Comparison of ENCODE assay signal across 10 mouse cellular contexts in the genomic region with DNA sequence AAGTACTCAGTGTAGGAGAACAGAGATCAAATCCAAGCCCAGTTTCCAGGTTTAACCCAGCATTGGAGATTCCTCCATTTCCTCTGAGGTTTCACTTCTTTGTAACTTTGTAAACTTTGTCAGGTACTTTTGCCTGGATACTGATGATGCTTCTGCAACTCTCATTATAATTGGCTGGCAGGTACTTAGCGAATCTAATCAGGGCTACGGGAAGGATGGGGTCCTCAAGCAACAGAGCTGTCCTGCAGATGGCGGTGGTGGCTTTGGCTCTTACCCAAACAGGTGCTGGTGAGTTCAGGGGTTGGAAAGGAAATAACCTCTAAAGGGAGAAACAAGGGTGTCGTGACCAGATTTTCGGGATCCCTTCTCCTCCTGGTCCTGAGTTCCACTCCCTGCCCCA. TPM values are rescaled to one million over a fixed set of nuclear protein-coding genes. Genes with fewer than 3 reads are reported as not detected.
DNase-seq lines count a peak whose midpoint lies in the region; ATAC-seq and TF ChIP-seq lines count a peak whose summit lies in the region.
"Had no signal": no experiment of that assay in that cellular context is flagged by ENCODE, and none has a peak within 500 bp of the region (broad histone marks: within the 10 kb centered on the region; RNA-seq: fewer than 3 reads in every experiment).

No protein-coding gene starts in this region.

- H3K36me3 ChIP-seq in liver, adult 2 months (ENCODE audit: control insufficient read depth, insufficient read depth, low read length) = no peaks in the 10 kb centered on the region
- no peaks in the 10 kb centered on the region for H3K36me3 ChIP-seq in liver, embryonic 12.5 days
- H3K36me3 ChIP-seq in small intestine, adult 2 months (ENCODE audit: control insufficient read depth, insufficient read depth, low read length) = no peaks in the 10 kb centered on the region
- H3K36me3 ChIP-seq: embryonic facial prominence, embryonic 13.5 days had no signal

- TF ChIP-seq CTCF in liver, adult 2 months (IDR thresholded peaks at IDR 0.05; ENCODE audit: low read depth, low read length) = no peak
- TF ChIP-seq CTCF in small intestine, adult 2 months (IDR thresholded peaks at IDR 0.05; ENCODE audit: extremely low read depth, insufficient read length, insufficient replicate concordance, low read depth, low read length) = no peak

- no peak overlapping the region for H3K9ac ChIP-seq in liver, adult 2 months (ENCODE audit: low read depth, low read length)
- H3K9ac ChIP-seq in liver, embryonic 12.5 days = no peak overlapping the region
- H3K9ac ChIP-seq: embryonic facial prominence, embryonic 13.5 days had no signal

- no peak for ATAC-seq in liver, embryonic 12.5 days

- H3K27ac ChIP-seq in liver, adult 2 months (replicated peaks; ENCODE audit: insufficient read depth, low read depth, low read length) = no peak overlapping the region
- H3K27ac ChIP-seq in liver, embryonic 12.5 days = no peak overlapping the region
- no peak overlapping the region for H3K27ac ChIP-seq in small intestine, adult 2 months (ENCODE audit: insufficient read depth, low read depth, low read length)
- H3K27ac ChIP-seq: embryonic facial prominence, embryonic 13.5 days had no signal

- no peaks in the 10 kb centered on the region for H3K4me1 ChIP-seq in liver, adult 2 months (ENCODE audit: control insufficient read depth, insufficient read depth, low read length)
- H3K4me1 ChIP-seq in liver, embryonic 12.5 days = no peaks in the 10 kb centered on the region
- H3K4me1 ChIP-seq in small intestine, adult 2 months (ENCODE audit: control insufficient read depth, insufficient read depth, insufficient read length, low read length) = no peaks in the 10 kb centered on the region
- H3K4me1 ChIP-seq: embryonic facial prominence, embryonic 13.5 days had no signal

- H3K4me3 ChIP-seq in liver, adult 2 months (ENCODE audit: insufficient read depth, low read depth, low read length) = no peak overlapping the region
- no peak overlapping the region for H3K4me3 ChIP-seq in liver, embryonic 12.5 days
- H3K4me3 ChIP-seq in small intestine, adult 2 months (ENCODE audit: low read depth, low read length) = peak overlapping the region; percentile 29
- H3K4me3 ChIP-seq: embryonic facial prominence, embryonic 13.5 days had no signal

- TF ChIP-seq POLR2A in liver, adult 2 months (IDR thresholded peaks at IDR 0.05; ENCODE audit: extremely low read depth, insufficient read depth, low read length) = no peak
- no peak for TF ChIP-seq POLR2A in small intestine, adult 2 months (IDR thresholded peaks at IDR 0.05; ENCODE audit: low read depth, low read length)

- H3K4me2 ChIP-seq in liver, embryonic 12.5 days = no peak overlapping the region
- H3K4me2 ChIP-seq: embryonic facial prominence, embryonic 13.5 days had no signal

- DNase-seq in liver, adult 2 months (ENCODE audit: extremely low read depth, low read depth, low spot score) = peak; percentile 49
- DNase-seq in Muller cell, postnatal 12 days (ENCODE audit: inconsistent ontology term) = peak; percentile 54
- peak; percentile 12 for DNase-seq in embryo, embryonic 11 days
- DNase-seq in kidney, adult 8-10 months = peak; percentile 18 to 31
- DNase-seq in left cerebral cortex, postnatal 25 days (ENCODE audit: low spot score in 2 of 2) = peak; percentile 36 to 60
- DNase-seq in yolk sac, embryonic 10.5 days (ENCODE audit: low spot score) = no peak

- H3K9me3 ChIP-seq in liver, embryonic 12.5 days (replicated peaks) = no peaks in the 10 kb centered on the region
- H3K9me3 ChIP-seq: embryonic facial prominence, embryonic 13.5 days had no signal

- no peaks in the 10 kb centered on the region for H3K27me3 ChIP-seq in liver, adult 2 months (ENCODE audit: control insufficient read depth, insufficient read depth, low read length)
- no peaks in the 10 kb centered on the region for H3K27me3 ChIP-seq in liver, embryonic 12.5 days (replicated peaks)
- no peaks in the 10 kb centered on the region for H3K27me3 ChIP-seq in small intestine, adult 2 months (ENCODE audit: control insufficient read depth, insufficient read depth, low read length)
- H3K27me3 ChIP-seq: embryonic facial prominence, embryonic 13.5 days had no signal

- WGBS in liver, adult 2 months = 39% methylated on average over 5 of the region's 5 CpGs
- 17% methylated on average over 5 of the region's 5 CpGs for WGBS in liver, embryonic 12.5 days (ENCODE audit: insufficient replicate concordance)
- WGBS in small intestine, adult 2 months = 26% methylated on average over 5 of the region's 5 CpGs

- intact Hi-C loops in left cerebral cortex, postnatal 25 days (cut with DNase I) = no loop called here

- H3K79me2 ChIP-seq in liver, adult 2 months (ENCODE audit: control insufficient read depth, insufficient read depth, low read length) = no peaks in the 10 kb centered on the region

RNA-seq across cellular contexts. Expression of a gene that starts 9.6 kb away (rescaled TPM):
- not detected in 2 replicates for total RNA-seq in liver, adult 2 months (2014; rRNA removed)
- not detected in 2 replicates for polyA plus RNA-seq in liver, adult 2 months (2012; rRNA removed)
- polyA plus RNA-seq in liver, embryonic 12.5 days (2016; fragmentation: Nextera tagmentation; extraction: Ambion mirVana) = not detected in 2 replicates
- not detected for total RNA-seq in left cerebral cortex, postnatal 25 days (2021)
- not detected in 2 replicates for polyA plus RNA-seq in small intestine, adult 2 months (2012; rRNA removed)
- polyA plus RNA-seq: embryonic facial prominence, embryonic 13.5 days; lung, embryonic 16.5 days had no signal

RNA-seq across cellular contexts. Expression of a gene that starts 16.8 kb away (rescaled TPM):
- total RNA-seq in liver, adult 2 months (2014; rRNA removed) = not detected in 2 replicates
- not detected in 2 replicates for polyA plus RNA-seq in liver, adult 2 months (2012; rRNA removed)
- not detected in 2 replicates for polyA plus RNA-seq in liver, embryonic 12.5 days (2016; fragmentation: Nextera tagmentation; extraction: Ambion mirVana)
- total RNA-seq in left cerebral cortex, postnatal 25 days (2021) = not detected
- not detected in 2 replicates for polyA plus RNA-seq in small intestine, adult 2 months (2012; rRNA removed)
- polyA plus RNA-seq: embryonic facial prominence, embryonic 13.5 days; lung, embryonic 16.5 days had no signal

RNA-seq across cellular contexts. Expression of a gene that starts 23.3 kb away (rescaled TPM):
- total RNA-seq in liver, adult 2 months (2014; rRNA removed) = 4.4 and 4.5 TPM in 2 replicates
- polyA plus RNA-seq in liver, adult 2 months (2012; rRNA removed) = 1.7 and 3.3 TPM in 2 replicates
- 1.1 and 1.5 TPM in 2 replicates for polyA plus RNA-seq in liver, embryonic 12.5 days (2016; fragmentation: Nextera tagmentation; extraction: Ambion mirVana)
- total RNA-seq in left cerebral cortex, postnatal 25 days (2021) = 1 to 10 TPM; 2.4 to 2.5 TPM
- polyA plus RNA-seq in small intestine, adult 2 months (2012; rRNA removed) = 3.1 and 4.0 TPM in 2 replicates

RNA-seq across cellular contexts. Expression of a gene that starts 26.8 kb away (rescaled TPM):
- total RNA-seq in liver, adult 2 months (2014; rRNA removed) = not detected in 2 replicates
- polyA plus RNA-seq in liver, adult 2 months (2012; rRNA removed) = not detected in 2 replicates
- not detected in 2 replicates for polyA plus RNA-seq in liver, embryonic 12.5 days (2016; fragmentation: Nextera tagmentation; extraction: Ambion mirVana)
- not detected for total RNA-seq in left cerebral cortex, postnatal 25 days (2021)
- polyA plus RNA-seq in small intestine, adult 2 months (2012; rRNA removed) = not detected in 2 replicates
- polyA plus RNA-seq: embryonic facial prominence, embryonic 13.5 days; lung, embryonic 16.5 days had no signal

RNA-seq across cellular contexts. Expression of a gene that starts 33.8 kb away (rescaled TPM):
- not detected in 2 replicates for total RNA-seq in liver, adult 2 months (2014; rRNA removed)
- not detected in 2 replicates for polyA plus RNA-seq in liver, adult 2 months (2012; rRNA removed)
- not detected in 2 replicates for polyA plus RNA-seq in liver, embryonic 12.5 days (2016; fragmentation: Nextera tagmentation; extraction: Ambion mirVana)
- not detected for total RNA-seq in left cerebral cortex, postnatal 25 days (2021)
- not detected in 2 replicates for polyA plus RNA-seq in small intestine, adult 2 months (2012; rRNA removed)
- polyA plus RNA-seq: embryonic facial prominence, embryonic 13.5 days; lung, embryonic 16.5 days had no signal
